Mouse (Mus musculus) kidney, embryonic 15.5 days (tissue): Measurements from ENCODE around the gene Notch3. TPM values are rescaled to one million over a fixed set of nuclear protein-coding genes. Genes with fewer than 3 reads are reported as not detected.
"Not testable (repeated sequence)": the region's sequence is repeated elsewhere in the genome, so short reads cannot be mapped to it uniquely, and the experiment has no call there.

Experiments used
- ATAC-seq: fragments of 200-750 bp; cut with Nextera tagmentation; replicated peaks from 2 replicates; pipeline ENCODE4 v1.8.0; 2017; ENCODE audit warnings: moderate TSS enrichment; ENCODE audit not compliant: low FRiP score
- H3K27ac ChIP-seq: fragments of 300-500 bp; sonication (generic); 2 replicates; pipeline ENCODE4 v1.5.1; 2015; ENCODE audit warnings: mild to moderate bottlenecking, inconsistent platforms
- H3K27me3 ChIP-seq: fragments of 300-500 bp; sonication (generic); 2 replicates; pipeline ENCODE4 v1.6.1; 2015; ENCODE audit warnings: inconsistent platforms
- H3K36me3 ChIP-seq: fragments of 300-500 bp; sonication (generic); 2 replicates; pipeline ENCODE4 v1.6.1; 2015; ENCODE audit warnings: inconsistent platforms
- H3K4me1 ChIP-seq: fragments of 300-500 bp; sonication (generic); 2 replicates; pipeline ENCODE4 v1.6.1; 2015; ENCODE audit warnings: inconsistent platforms
- H3K4me2 ChIP-seq: fragments of 300-500 bp; sonication (generic); 2 replicates; pipeline ENCODE4 v1.6.1; 2015; ENCODE audit warnings: moderate library complexity, mild to moderate bottlenecking, inconsistent platforms
- H3K4me3 ChIP-seq: fragments of 300-500 bp; sonication (generic); replicated peaks from 2 replicates; pipeline ENCODE4 v1.5.1; 2015; ENCODE audit warnings: mild to moderate bottlenecking, inconsistent platforms
- H3K9ac ChIP-seq: fragments of 300-500 bp; sonication (generic); 2 replicates; pipeline ENCODE4 v1.6.1; 2015; ENCODE audit warnings: mild to moderate bottlenecking, inconsistent platforms
- H3K9me3 ChIP-seq: fragments of 300-500 bp; sonication (generic); replicated peaks from 2 replicates; pipeline ENCODE4 v1.6.1; 2016; ENCODE audit warnings: inconsistent platforms
- WGBS: fragments of 180-500 bp; shearing (Covaris S2); methylation state at CpG from one replicate; pipeline ENCODE4 v1.1.7; 2015; ENCODE audit warnings: mixed read lengths; 5-methylcytosine and 5-hydroxymethylcytosine counted together
- polyA plus RNA-seq: library from polyadenylated mRNA; unstranded; fragments of >200 nt; fragmentation: Nextera tagmentation; extraction: Ambion mirVana; gene quantifications from 2 replicates; pipeline ENCODE4 v1.2.1, GENCODE M21; 2015

The Notch3 gene
- polyA plus RNA-seq, 1 experiment from 2014 or later: 14.9 TPM

DNA sequence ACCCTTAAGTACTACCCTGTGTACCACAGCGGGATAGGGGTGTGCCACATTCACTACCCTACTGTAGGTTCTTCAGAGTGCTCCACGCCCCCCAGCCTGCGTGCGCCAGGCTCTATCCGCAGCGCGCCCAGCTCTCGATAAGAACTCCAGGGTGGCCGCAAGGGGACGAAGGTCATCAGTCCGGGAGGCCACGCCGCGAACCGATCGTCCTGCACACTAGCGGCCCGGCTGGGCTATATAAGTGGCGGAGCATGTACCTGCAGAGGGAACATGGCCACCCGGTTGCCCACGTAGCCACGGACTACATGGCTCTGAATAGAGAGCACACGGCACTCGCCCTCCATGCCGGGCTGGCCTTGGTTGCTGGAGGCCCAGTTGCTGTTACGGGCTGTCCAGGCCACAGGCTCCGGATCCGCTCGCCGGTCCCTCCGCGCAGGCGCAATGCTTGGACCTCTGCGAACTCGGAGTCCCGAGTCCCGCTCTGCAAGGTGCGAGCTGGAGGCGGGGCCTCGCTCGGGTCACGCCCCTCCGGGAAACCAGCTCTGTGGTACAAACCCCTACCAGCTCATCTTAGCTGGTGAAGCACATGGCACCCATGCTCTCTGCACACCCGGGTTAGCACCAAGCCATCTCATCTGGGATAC is 66.6 kb downstream of the Notch3 start:
- peak overlapping the region; percentile 45 for H3K4me3 ChIP-seq
- under 1% methylated on average over 44 of the region's 44 CpGs for WGBS
- peaks cover 15% of the 10 kb centered on the region for H3K4me1 ChIP-seq
- H3K9me3 ChIP-seq: no peaks in the 10 kb centered on the region
- H3K27ac ChIP-seq: no peak overlapping the region
- H3K4me2 ChIP-seq: peak overlapping the region; percentile 84
- no peaks in the 10 kb centered on the region for H3K36me3 ChIP-seq
- ATAC-seq: peak; percentile 90
- peak overlapping the region; percentile 37 for H3K9ac ChIP-seq
- H3K27me3 ChIP-seq: peaks cover 22% of the 10 kb centered on the region

DNA sequence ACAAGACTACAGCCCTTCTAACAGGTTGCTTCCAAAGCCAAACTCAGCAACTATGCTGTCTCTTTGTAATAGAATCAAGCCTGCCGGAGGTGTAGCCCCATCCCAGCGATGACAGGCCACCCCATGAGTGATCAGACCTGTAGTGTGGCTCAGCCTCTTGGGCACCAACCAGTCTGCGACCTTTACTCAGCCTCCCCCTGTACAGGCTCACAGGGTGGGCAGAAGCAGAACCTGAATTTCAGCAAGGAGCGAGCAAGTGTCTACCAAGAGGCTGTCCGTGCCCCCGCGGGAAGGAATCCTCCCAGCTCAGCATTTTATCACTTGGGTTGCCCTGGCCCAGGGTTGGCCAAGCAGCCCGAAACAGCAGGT is 67.1 kb downstream of the Notch3 start:
- peaks cover 17% of the 10 kb centered on the region for H3K27me3 ChIP-seq
- 34% methylated on average over 8 of the region's 8 CpGs for WGBS
- H3K27ac ChIP-seq: no peak overlapping the region
- peaks cover 15% of the 10 kb centered on the region for H3K4me1 ChIP-seq
- peak overlapping the region; percentile 37 for H3K9ac ChIP-seq
- ATAC-seq: peak; percentile 59; the same call in 1 of the 2 replicates
- no peaks in the 10 kb centered on the region for H3K9me3 ChIP-seq
- H3K4me2 ChIP-seq: peak overlapping the region; percentile 84
- H3K36me3 ChIP-seq: no peaks in the 10 kb centered on the region
- H3K4me3 ChIP-seq: peak overlapping the region; percentile 45

DNA sequence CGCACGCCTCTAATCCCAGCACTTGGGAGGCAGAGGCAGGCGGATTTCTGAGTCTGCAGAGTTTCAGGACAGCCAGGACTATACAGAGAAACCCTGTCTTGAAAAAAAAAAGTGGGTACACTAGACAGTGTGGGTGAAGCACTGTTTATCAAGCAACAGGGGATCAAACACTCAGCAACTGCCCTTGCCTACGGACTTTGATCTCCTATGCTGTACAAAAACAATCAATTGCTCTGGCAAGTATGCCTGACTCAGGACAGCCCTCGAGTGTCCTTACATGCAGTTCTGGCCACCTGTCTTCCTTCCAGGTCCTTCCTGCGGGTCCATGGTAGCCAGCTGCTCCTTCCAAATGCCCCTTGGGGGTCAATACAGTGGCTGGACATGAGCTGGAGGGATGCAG is 67.7 kb downstream of the Notch3 start:
- not testable (repeated sequence) for ATAC-seq

DNA sequence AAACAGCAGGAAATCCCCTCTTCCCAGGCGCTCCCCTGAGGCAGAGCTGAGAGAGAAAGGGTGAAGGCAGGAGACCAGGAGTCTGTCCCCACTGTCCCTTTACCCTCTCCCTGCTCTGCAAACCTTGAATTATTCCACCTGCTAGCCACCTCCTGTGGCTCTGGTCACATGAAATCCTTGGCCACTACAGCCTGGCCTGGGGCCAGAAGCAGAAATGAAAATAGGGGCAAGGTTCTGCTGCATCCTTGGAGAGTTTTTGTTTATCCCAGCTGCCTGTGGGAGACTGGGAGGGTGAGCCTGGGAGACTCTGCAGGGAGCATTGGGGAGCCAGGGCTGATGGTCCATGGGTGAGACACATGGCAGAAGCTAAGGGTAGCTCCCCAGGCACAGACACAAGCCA is 69.0 kb downstream of the Notch3 start:
- no peak overlapping the region for H3K27ac ChIP-seq
- peaks cover 16% of the 10 kb centered on the region for H3K27me3 ChIP-seq
- no peak overlapping the region for H3K4me3 ChIP-seq
- H3K36me3 ChIP-seq: no peaks in the 10 kb centered on the region
- no peaks in the 10 kb centered on the region; the same call in 1 of the 2 replicates for H3K9me3 ChIP-seq
- H3K4me2 ChIP-seq: no peak overlapping the region
- H3K4me1 ChIP-seq: peaks cover 15% of the 10 kb centered on the region
- H3K9ac ChIP-seq: no peak overlapping the region
- no peak for ATAC-seq
- 83% methylated on average over 1 of the region's 1 CpGs for WGBS

More for the DNA sequence above, 67.7 kb downstream of the Notch3 start:
- not testable (repeated sequence) for H3K9ac ChIP-seq, H3K4me2 ChIP-seq, H3K9me3 ChIP-seq, H3K27ac ChIP-seq, H3K4me3 ChIP-seq, H3K36me3 ChIP-seq
- peaks cover 15% of the 10 kb centered on the region for H3K4me1 ChIP-seq
- 85% methylated on average over 6 of the region's 6 CpGs for WGBS
- H3K27me3 ChIP-seq: peaks cover 16% of the 10 kb centered on the region

- Histone ChIP-seq H3K9ac (no peak overlapping the region), H3K36me3 (no peaks in the 10 kb centered on the region)
- WGBS: 78% methylated on average over 5 of the region's 5 CpGs
These were observed 73.8 kb downstream of the Notch3 start for GRCm38 (mm10) chr17:32092895-32093294.

DNA sequence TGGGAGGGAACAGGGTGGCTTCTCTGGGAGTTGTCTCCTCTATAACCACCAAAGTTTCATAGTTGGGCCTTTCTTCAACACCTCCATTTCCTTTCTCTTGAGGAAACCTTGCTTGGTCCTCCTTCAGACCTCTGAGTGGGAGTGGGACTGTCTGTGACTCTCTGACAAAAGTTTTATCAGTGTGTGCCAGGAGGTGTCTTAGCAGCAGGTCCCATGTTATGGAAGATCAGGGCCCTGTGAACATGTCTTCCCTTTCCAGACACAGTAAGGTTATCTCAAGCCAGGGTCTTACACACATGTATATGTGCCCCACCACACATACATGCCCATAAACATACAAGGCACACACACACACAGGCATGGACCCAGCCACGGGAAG is 74.4 kb downstream of the Notch3 start:
- Histone ChIP-seq H3K4me3 (no peak overlapping the region), H3K4me1 (peaks cover 15% of the 10 kb centered on the region)
- 92% methylated on average over 1 of the region's 1 CpGs for WGBS

More at GRCm38 (mm10) chr17:32092895-32093294, 73.8 kb downstream of the Notch3 start:
- no peak for ATAC-seq
- Histone ChIP-seq H3K27ac (no peak overlapping the region), H3K9me3 (no peaks in the 10 kb centered on the region; the same call in 1 of the 2 replicates), H3K27me3 (no peaks in the 10 kb centered on the region), H3K4me2 (no peak overlapping the region), H3K4me1 (peaks cover 15% of the 10 kb centered on the region), H3K4me3 (no peak overlapping the region)

DNA sequence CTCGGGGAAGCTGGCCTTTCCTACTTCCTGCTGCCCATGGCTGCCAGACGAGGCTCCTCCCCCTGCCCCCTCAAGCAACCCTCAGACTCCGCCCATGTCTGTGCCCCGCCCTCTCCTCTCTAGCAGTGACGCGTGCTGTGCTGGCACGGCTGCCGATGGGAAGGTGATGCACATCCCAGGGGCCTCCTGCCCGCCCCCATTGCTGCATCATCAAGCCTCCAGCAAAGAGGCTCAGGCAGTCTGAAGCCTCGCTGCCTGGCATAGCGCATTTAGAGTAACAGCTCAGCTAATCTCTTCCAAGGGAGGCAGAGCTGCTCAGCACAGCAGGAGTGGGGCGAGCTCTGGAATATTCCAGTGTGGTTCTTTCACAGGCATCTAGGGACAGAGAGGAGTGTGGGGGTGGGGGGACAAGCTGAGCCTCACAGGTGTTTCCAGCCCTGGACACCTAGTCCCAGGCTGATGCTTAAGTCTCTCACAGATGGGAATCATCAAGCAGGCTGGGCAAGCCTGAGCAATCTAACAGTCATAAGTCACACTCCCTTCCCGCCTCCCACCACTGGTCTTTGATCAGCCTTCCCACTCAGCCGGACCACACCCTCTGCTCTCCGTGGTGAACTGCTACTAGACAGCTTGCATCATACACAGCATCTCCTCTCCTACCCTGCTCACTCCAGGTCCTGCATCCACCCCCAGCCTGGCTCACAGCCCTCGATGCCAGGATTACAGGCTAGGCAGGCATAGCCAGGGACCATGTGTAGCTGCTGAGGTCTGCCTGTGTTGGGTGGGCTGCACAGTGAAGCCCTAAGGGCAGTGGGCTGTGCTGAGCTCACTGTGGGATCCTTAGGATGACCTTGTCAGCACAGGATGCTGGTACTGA is 75.0 kb downstream of the Notch3 start:
- 4% methylated on average over 15 of the region's 16 CpGs for WGBS

More for the DNA sequence above, 74.4 kb downstream of the Notch3 start:
- no peak overlapping the region for H3K4me2 ChIP-seq
- no peaks in the 10 kb centered on the region for H3K27me3 ChIP-seq
- peak; percentile 49; the same call in 1 of the 2 replicates for ATAC-seq
- H3K9ac ChIP-seq: no peak overlapping the region
- H3K36me3 ChIP-seq: no peaks in the 10 kb centered on the region
- no peak overlapping the region for H3K27ac ChIP-seq
- H3K9me3 ChIP-seq: no peaks in the 10 kb centered on the region; the same call in 1 of the 2 replicates

DNA sequence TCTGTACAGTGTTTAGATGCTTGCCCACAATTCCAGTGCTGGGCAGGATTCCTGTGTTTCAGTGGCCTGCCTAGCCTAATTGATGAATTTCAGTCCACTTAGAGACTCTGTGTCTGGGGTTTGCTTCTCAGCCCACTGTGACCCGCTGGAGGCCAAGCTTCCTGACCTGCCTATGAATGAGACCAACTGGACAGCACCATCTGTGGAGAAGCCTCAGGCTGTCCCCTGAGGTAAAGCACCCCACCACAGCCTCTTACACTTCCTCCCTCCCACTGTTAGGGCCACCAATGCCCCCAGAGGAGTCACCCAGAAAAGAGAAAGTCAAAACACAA is 75.7 kb downstream of the Notch3 start:
- Histone ChIP-seq H3K36me3 (no peaks in the 10 kb centered on the region), H3K4me3 (peak overlapping the region; percentile 37), H3K9me3 (no peaks in the 10 kb centered on the region; the same call in 1 of the 2 replicates), H3K9ac (0 out of 2 replicates have a peak overlapping the region, but pooled peaks have one; percentile 26), H3K4me1 (peaks cover 15% of the 10 kb centered on the region), H3K27ac (peak overlapping the region; percentile 83), H3K27me3 (no peaks in the 10 kb centered on the region), H3K4me2 (peak overlapping the region; percentile 63)
- ATAC-seq: no peak; the same call in none of the 2 replicates
- 14% methylated on average over 1 of the region's 1 CpGs for WGBS

More for the DNA sequence above, 75.0 kb downstream of the Notch3 start:
- Histone ChIP-seq H3K4me3 (peak overlapping the region; percentile 37), H3K9ac (0 out of 2 replicates have a peak overlapping the region, but pooled peaks have one; percentile 26), H3K4me2 (peak overlapping the region; percentile 63), H3K4me1 (peaks cover 15% of the 10 kb centered on the region), H3K27ac (peak overlapping the region; percentile 83)
- H3K36me3 ChIP-seq, H3K27me3 ChIP-seq, H3K9me3 ChIP-seq: not testable (repeated sequence)
- peak; percentile 91 for ATAC-seq

GRCm38 (mm10) chr17:32087069-32087468 is 79.6 kb downstream of the Notch3 start:
- Histone ChIP-seq H3K9me3 (no peaks in the 10 kb centered on the region), H3K9ac (no peak overlapping the region), H3K36me3 (no peaks in the 10 kb centered on the region), H3K4me2 (no peak overlapping the region), H3K4me3 (no peak overlapping the region), H3K27me3 (no peaks in the 10 kb centered on the region), H3K4me1 (peaks cover 15% of the 10 kb centered on the region), H3K27ac (no peak overlapping the region)
- ATAC-seq: no peak
- 94% methylated on average over 2 of the region's 2 CpGs for WGBS

DNA sequence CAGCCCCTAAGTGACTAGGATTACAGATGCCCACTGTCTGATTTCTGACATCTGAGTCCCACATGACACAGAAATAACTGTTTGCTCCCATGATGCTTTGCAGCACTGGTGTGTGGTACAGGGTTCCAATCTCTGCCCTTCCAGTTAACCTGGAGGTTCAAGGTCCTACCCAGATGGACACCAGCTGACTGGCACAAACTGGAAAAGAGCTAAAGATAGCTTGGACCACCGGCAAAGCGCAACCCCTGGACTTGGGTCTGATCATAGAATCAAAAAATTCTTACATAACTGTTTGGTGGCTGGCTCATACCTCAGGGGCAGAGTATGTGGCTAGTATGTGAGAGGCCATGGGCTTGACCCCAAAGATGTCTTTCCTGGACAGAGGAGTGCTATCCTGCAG is 83.3 kb downstream of the Notch3 start:
- H3K9me3 ChIP-seq: no peaks in the 10 kb centered on the region
- H3K4me3 ChIP-seq: no peak overlapping the region
- no peak overlapping the region for H3K4me2 ChIP-seq
- H3K9ac ChIP-seq: no peak overlapping the region
- no peaks in the 10 kb centered on the region for H3K36me3 ChIP-seq
- no peak overlapping the region for H3K27ac ChIP-seq
- peaks cover 5% of the 10 kb centered on the region; the same call in 1 of the 2 replicates for H3K4me1 ChIP-seq
- WGBS: 91% methylated on average over 2 of the region's 2 CpGs
- ATAC-seq: no peak
- H3K27me3 ChIP-seq: no peaks in the 10 kb centered on the region

GRCm38 (mm10) chr17:32075164-32075563 is 91.5 kb downstream of the Notch3 start:
- WGBS: 8% methylated on average over 2 of the region's 2 CpGs
- Histone ChIP-seq H3K4me3 (no peak overlapping the region), H3K9ac (no peak overlapping the region), H3K9me3 (no peaks in the 10 kb centered on the region), H3K36me3 (no peaks in the 10 kb centered on the region), H3K27me3 (no peaks in the 10 kb centered on the region), H3K4me1 (peaks cover 5% of the 10 kb centered on the region; the same call in 1 of the 2 replicates), H3K27ac (no peak overlapping the region), H3K4me2 (no peak overlapping the region)
- ATAC-seq: peak; percentile 49; the same call in 1 of the 2 replicates

DNA sequence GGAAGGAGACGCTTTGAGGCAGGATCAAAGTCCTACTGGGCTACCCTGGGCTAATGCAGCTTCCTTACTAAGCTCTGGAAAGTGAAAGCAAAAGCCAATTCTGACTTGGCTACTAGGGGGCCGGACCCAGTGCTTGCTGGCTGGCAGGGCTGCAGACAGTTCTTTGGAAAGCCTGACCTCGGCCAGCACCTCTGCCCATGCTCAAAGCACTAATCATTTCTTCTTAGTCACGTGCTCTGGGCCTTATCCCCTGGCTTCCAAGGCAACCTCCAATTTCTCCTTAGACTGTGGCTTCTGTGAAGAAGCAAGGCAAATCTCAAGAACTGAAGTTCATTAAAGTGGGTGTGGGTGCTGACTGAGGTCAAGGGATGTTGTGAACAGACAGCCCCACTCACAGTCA is 92.0 kb downstream of the Notch3 start:
- no peak for ATAC-seq
- H3K9ac ChIP-seq: no peak overlapping the region
- 61% methylated on average over 4 of the region's 4 CpGs for WGBS
- H3K4me2 ChIP-seq: no peak overlapping the region
- H3K4me1 ChIP-seq: peaks cover 1% of the 10 kb centered on the region; the same call in 1 of the 2 replicates
- H3K27ac ChIP-seq: no peak overlapping the region
- H3K36me3 ChIP-seq: no peaks in the 10 kb centered on the region
- no peaks in the 10 kb centered on the region for H3K9me3 ChIP-seq
- H3K4me3 ChIP-seq: no peak overlapping the region
- no peaks in the 10 kb centered on the region for H3K27me3 ChIP-seq
